Mouse (Mus musculus) midbrain, embryonic 12.5 days (tissue): ENCODE measurements around the gene Phlda1. TPM values are rescaled to one million over a fixed set of nuclear protein-coding genes. Genes with fewer than 3 reads are reported as not detected.

Experiments used
- ATAC-seq: fragments of 200-750 bp; cut with Nextera tagmentation; 2 replicates; pipeline ENCODE4 v1.8.0; 2017; ENCODE audit warnings: low read depth, moderate TSS enrichment, moderate library complexity; ENCODE audit not compliant: low FRiP score
- H3K27ac ChIP-seq: fragments of 300-500 bp; sonication (generic); replicated peaks from 2 replicates; pipeline ENCODE4 v1.5.1; 2016; ENCODE audit warnings: mild to moderate bottlenecking
- H3K27me3 ChIP-seq: fragments of 300-500 bp; sonication (generic); 2 replicates; pipeline ENCODE4 v1.6.1; 2016; ENCODE audit warnings: mild to moderate bottlenecking
- H3K36me3 ChIP-seq: fragments of 300-500 bp; sonication (generic); 2 replicates; pipeline ENCODE4 v1.6.1; 2016
- H3K4me1 ChIP-seq: fragments of 300-500 bp; sonication (generic); 2 replicates; pipeline ENCODE4 v1.6.1; 2016
- H3K4me2 ChIP-seq: fragments of 300-500 bp; sonication (generic); replicated peaks from 2 replicates; pipeline ENCODE4 v1.6.1; 2016; ENCODE audit warnings: mild to moderate bottlenecking, moderate library complexity
- H3K4me3 ChIP-seq: fragments of 300-500 bp; sonication (generic); 2 replicates; pipeline ENCODE4 v1.5.1; 2016; ENCODE audit warnings: mild to moderate bottlenecking
- H3K9ac ChIP-seq: fragments of 300-500 bp; sonication (generic); replicated peaks from 2 replicates; pipeline ENCODE4 v1.6.1; 2016; ENCODE audit warnings: mild to moderate bottlenecking, moderate library complexity
- H3K9me3 ChIP-seq: fragments of 300-500 bp; sonication (generic); 2 replicates; pipeline ENCODE4 v1.6.1; 2016; ENCODE audit warnings: mild to moderate bottlenecking
- WGBS: fragments of 180-500 bp; shearing (Covaris S2); methylation state at CpG from one replicate; pipeline ENCODE4 v1.1.7; 2016; 5-methylcytosine and 5-hydroxymethylcytosine counted together
- polyA plus RNA-seq: library from polyadenylated mRNA; unstranded; fragments of >200 nt; fragmentation: Nextera tagmentation; extraction: Ambion mirVana; gene quantifications from 2 replicates; pipeline ENCODE4 v1.2.1, GENCODE M21; 2016

Phlda1 gene
- polyA plus RNA-seq, 1 experiment from 2014 or later: 20.3 TPM

- H3K4me3 ChIP-seq: peak overlapping the region; percentile 77
- peak overlapping the region; percentile 94 for H3K4me2 ChIP-seq
- peak overlapping the region; percentile 88 for H3K27ac ChIP-seq
- WGBS: 1% methylated on average over 23 of the region's 23 CpGs
- no peaks in the 10 kb centered on the region for H3K9me3 ChIP-seq
- ATAC-seq: peak; percentile 32
- H3K4me1 ChIP-seq: peaks cover 12% of the 10 kb centered on the region
- no peaks in the 10 kb centered on the region for H3K36me3 ChIP-seq
- H3K27me3 ChIP-seq: peaks cover 31% of the 10 kb centered on the region
- peak overlapping the region; percentile 89 for H3K9ac ChIP-seq
Measured at GRCm38 (mm10) chr10:111506926-111507459, 907 bp downstream of the Phlda1 start.

GRCm38 (mm10) chr10:111507460-111508211, 1.6 kb downstream of the Phlda1 start:
- peak overlapping the region; percentile 94 for H3K4me2 ChIP-seq
- H3K27ac ChIP-seq: peak overlapping the region; percentile 88
- H3K36me3 ChIP-seq: no peaks in the 10 kb centered on the region
- H3K4me3 ChIP-seq: peak overlapping the region; percentile 77
- peak overlapping the region; percentile 89 for H3K9ac ChIP-seq
- H3K27me3 ChIP-seq: peaks cover 31% of the 10 kb centered on the region
- no peaks in the 10 kb centered on the region for H3K9me3 ChIP-seq
- under 1% methylated on average over 38 of the region's 38 CpGs for WGBS
- H3K4me1 ChIP-seq: peaks cover 12% of the 10 kb centered on the region
- ATAC-seq: peak; percentile 10

GRCm38 (mm10) chr10:111508324-111509080, 2.4 kb downstream of the Phlda1 start:
- H3K9ac ChIP-seq: 0 out of 2 replicates have a peak overlapping the region, but pooled peaks have one; percentile 8
- H3K27me3 ChIP-seq: peaks cover 31% of the 10 kb centered on the region
- no peaks in the 10 kb centered on the region for H3K9me3 ChIP-seq
- H3K4me2 ChIP-seq: peak overlapping the region; percentile 94
- no peaks in the 10 kb centered on the region for H3K36me3 ChIP-seq
- peak overlapping the region; percentile 77 for H3K4me3 ChIP-seq
- H3K4me1 ChIP-seq: peaks cover 12% of the 10 kb centered on the region
- WGBS: 3% methylated on average over 7 of the region's 7 CpGs
- no peak for ATAC-seq
- no peak overlapping the region for H3K27ac ChIP-seq

- peaks cover 12% of the 10 kb centered on the region for H3K4me1 ChIP-seq
- no peak overlapping the region for H3K27ac ChIP-seq
- H3K9ac ChIP-seq: 0 out of 2 replicates have a peak overlapping the region, but pooled peaks have one; percentile 8
- H3K36me3 ChIP-seq: no peaks in the 10 kb centered on the region
- ATAC-seq: no peak
- H3K27me3 ChIP-seq: peaks cover 28% of the 10 kb centered on the region
- WGBS: 24% methylated on average over 8 of the region's 8 CpGs
- peak overlapping the region; percentile 94 for H3K4me2 ChIP-seq
- H3K9me3 ChIP-seq: no peaks in the 10 kb centered on the region
- H3K4me3 ChIP-seq: peak overlapping the region; percentile 77
Measured at GRCm38 (mm10) chr10:111509103-111509784, 3.2 kb downstream of the Phlda1 start.

- Histone ChIP-seq H3K4me2 (no peak overlapping the region), H3K4me3 (no peak overlapping the region), H3K27me3 (peaks cover 28% of the 10 kb centered on the region), H3K9ac (no peak overlapping the region), H3K36me3 (no peaks in the 10 kb centered on the region), H3K27ac (no peak overlapping the region), H3K4me1 (peaks cover 12% of the 10 kb centered on the region), H3K9me3 (no peaks in the 10 kb centered on the region)
- ATAC-seq: no peak
- 81% methylated on average over 7 of the region's 7 CpGs for WGBS
Measured at GRCm38 (mm10) chr10:111509981-111510380, 3.9 kb downstream of the Phlda1 start.

- Histone ChIP-seq H3K4me1 (peaks cover 12% of the 10 kb centered on the region), H3K27ac (no peak overlapping the region), H3K4me3 (no peak overlapping the region), H3K36me3 (no peaks in the 10 kb centered on the region), H3K27me3 (peaks cover 22% of the 10 kb centered on the region), H3K9ac (no peak overlapping the region), H3K4me2 (no peak overlapping the region), H3K9me3 (no peaks in the 10 kb centered on the region)
- 54% methylated on average over 7 of the region's 7 CpGs for WGBS
- no peak for ATAC-seq
Measured at GRCm38 (mm10) chr10:111510798-111511197, 4.7 kb downstream of the Phlda1 start.

- 89% methylated on average over 10 of the region's 10 CpGs for WGBS
- H3K9me3 ChIP-seq: no peaks in the 10 kb centered on the region
- H3K36me3 ChIP-seq: no peaks in the 10 kb centered on the region
- H3K27me3 ChIP-seq: peaks cover 22% of the 10 kb centered on the region
- ATAC-seq: no peak
- H3K4me1 ChIP-seq: peaks cover 12% of the 10 kb centered on the region
- H3K9ac ChIP-seq: no peak overlapping the region
- H3K4me2 ChIP-seq: no peak overlapping the region
- no peak overlapping the region for H3K4me3 ChIP-seq
- no peak overlapping the region for H3K27ac ChIP-seq
Measured at GRCm38 (mm10) chr10:111512036-111512568, 6.0 kb downstream of the Phlda1 start.

GRCm38 (mm10) chr10:111514282-111514885, 8.3 kb downstream of the Phlda1 start:
- 92% methylated on average over 5 of the region's 5 CpGs for WGBS
- ATAC-seq: no peak

GRCm38 (mm10) chr10:111515071-111516010, 9.3 kb downstream of the Phlda1 start:
- Histone ChIP-seq H3K4me3 (no peak overlapping the region), H3K27me3 (peaks cover 11% of the 10 kb centered on the region; the same call in 1 of the 2 replicates), H3K9ac (no peak overlapping the region), H3K9me3 (no peaks in the 10 kb centered on the region), H3K4me2 (no peak overlapping the region), H3K36me3 (no peaks in the 10 kb centered on the region), H3K4me1 (peaks cover 9% of the 10 kb centered on the region; the same call in 1 of the 2 replicates), H3K27ac (no peak overlapping the region)
- no peak for ATAC-seq
- 89% methylated on average over 17 of the region's 17 CpGs for WGBS

More at GRCm38 (mm10) chr10:111514282-111514885, 8.3 kb downstream of the Phlda1 start:
- peaks cover 14% of the 10 kb centered on the region for H3K27me3 ChIP-seq
- H3K4me2 ChIP-seq: no peak overlapping the region
- H3K9me3 ChIP-seq: no peaks in the 10 kb centered on the region
- no peak overlapping the region for H3K4me3 ChIP-seq
- H3K27ac ChIP-seq: no peak overlapping the region
- H3K4me1 ChIP-seq: peaks cover under 1% of the 10 kb centered on the region; the same call in 1 of the 2 replicates
- no peaks in the 10 kb centered on the region for H3K36me3 ChIP-seq
- H3K9ac ChIP-seq: no peak overlapping the region

GRCm38 (mm10) chr10:111516172-111516588, 10.1 kb downstream of the Phlda1 start:
- no peaks in the 10 kb centered on the region for H3K36me3 ChIP-seq
- no peaks in the 10 kb centered on the region for H3K9me3 ChIP-seq
- no peak overlapping the region for H3K27ac ChIP-seq
- peaks cover 8% of the 10 kb centered on the region; the same call in 1 of the 2 replicates for H3K27me3 ChIP-seq
- no peak overlapping the region for H3K4me3 ChIP-seq
- H3K4me1 ChIP-seq: peaks cover 12% of the 10 kb centered on the region; the same call in 1 of the 2 replicates
- no peak overlapping the region for H3K4me2 ChIP-seq
- no peak for ATAC-seq
- WGBS: 70% methylated on average over 13 of the region's 13 CpGs
- no peak overlapping the region for H3K9ac ChIP-seq
